Mouse (Mus musculus) mesoderm, embryonic 11.5 days (tissue): ENCODE data around the gene Tmem170.
"Not testable (repeated sequence)": the region's sequence is repeated elsewhere in the genome, so short reads cannot be mapped to it uniquely, and the experiment has no call there.

Experiments used
- DNase-seq: peaks from one replicate; pipeline ENCODE4 v3.0.0-alpha.2; 2012; ENCODE audit warnings: low read depth, low spot score

The Tmem170 gene

DNA sequence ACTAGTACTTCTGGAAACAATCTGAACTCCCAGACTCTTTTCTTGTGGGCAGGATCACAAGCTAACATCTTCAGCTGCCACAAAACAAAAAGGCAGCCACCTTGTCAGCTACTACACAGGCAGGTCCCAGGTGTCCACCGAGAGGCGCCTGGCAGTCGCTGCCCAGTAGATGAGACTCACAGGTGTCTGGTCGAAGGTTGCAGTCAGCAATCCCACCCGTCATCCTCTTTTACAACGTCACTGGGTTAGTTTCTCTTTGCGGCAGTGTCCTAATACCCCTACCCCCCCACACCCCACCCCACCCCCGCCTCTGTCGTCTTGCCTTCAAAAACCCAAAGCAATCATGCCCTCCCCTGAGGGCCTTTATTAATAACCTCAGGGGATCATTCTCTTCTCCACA is 792 bp downstream of the Tmem170 start:
- no peak for DNase-seq

DNA sequence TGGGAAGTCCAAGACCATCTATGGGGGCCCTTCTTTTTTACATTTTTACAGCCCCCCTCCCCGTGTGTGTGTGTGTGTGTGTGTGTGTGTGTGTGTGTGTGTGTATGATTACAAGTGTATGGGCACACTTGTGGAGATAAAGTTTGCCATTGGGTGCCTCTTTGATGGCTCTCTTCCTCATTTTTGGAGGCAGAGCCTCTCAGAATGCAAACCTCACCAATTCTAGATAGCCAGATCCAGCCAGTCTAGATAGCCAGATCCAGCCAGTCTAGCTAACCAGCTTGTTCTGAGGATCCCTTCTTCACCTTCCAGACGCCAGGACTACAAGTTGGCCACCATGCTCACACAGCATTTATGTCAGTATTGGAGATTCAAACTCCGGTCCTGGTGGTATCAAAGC is 5.3 kb downstream of the Tmem170 start:
- DNase-seq = no peak

DNA sequence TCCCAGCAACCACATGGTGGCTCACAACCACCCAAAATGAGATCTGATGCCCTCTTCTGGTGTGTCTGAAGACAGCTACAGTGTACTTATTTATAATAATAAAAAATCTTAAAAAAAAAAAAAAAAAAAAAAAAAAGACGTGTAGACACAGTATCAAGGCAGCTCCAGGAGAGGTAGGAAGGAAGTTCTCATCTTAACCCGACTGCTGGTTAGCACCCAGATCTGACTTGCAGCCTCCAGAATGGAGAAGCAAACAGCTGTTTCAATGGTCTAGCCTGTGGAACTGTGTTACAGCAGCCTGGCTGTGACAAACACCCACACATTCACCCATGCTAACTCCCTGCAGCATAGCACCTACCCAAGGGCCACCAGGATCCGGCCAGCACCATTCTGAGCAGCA is 6.2 kb downstream of the Tmem170 start:
- no peak for DNase-seq

DNA sequence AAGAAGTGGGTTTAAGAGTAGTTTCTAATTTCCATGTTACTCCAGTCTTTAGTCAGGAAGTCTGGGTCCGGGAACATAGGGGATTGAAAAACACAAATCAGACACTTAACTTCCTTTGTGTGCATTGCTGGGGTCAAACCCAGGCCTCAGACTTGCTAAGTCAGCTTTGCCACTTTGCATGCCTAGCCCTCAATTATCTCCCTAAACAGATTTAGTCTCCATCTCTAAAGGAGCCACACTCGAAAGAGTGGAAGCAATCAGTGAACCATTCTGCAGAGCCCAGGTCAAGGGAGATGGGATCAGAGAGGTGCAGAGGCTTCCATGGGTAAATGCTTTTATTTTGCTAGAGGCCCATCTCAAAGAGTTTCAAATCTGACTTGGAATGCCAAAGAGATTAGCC is 7.9 kb downstream of the Tmem170 start:
- no peak for DNase-seq

DNA sequence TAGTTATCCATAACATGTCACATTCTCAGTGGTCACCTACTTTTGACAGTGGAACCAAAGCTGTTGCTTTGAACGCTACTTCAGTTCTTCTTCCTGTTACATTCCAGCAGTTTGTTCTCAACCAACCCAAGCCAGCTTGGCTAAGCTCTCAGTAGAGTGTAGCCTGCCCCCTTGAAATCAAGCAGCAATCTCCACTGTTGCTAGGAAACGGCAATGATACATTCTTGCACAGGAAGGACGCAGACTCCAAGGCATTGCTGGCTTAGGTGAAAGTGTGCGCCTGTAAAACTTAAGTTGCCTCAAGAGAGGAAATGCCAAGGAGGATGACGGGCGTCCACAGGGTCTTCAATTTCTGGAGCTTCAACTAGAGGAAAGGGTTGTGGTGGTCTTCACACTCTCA is 10.7 kb downstream of the Tmem170 start:
- no peak for DNase-seq

DNA sequence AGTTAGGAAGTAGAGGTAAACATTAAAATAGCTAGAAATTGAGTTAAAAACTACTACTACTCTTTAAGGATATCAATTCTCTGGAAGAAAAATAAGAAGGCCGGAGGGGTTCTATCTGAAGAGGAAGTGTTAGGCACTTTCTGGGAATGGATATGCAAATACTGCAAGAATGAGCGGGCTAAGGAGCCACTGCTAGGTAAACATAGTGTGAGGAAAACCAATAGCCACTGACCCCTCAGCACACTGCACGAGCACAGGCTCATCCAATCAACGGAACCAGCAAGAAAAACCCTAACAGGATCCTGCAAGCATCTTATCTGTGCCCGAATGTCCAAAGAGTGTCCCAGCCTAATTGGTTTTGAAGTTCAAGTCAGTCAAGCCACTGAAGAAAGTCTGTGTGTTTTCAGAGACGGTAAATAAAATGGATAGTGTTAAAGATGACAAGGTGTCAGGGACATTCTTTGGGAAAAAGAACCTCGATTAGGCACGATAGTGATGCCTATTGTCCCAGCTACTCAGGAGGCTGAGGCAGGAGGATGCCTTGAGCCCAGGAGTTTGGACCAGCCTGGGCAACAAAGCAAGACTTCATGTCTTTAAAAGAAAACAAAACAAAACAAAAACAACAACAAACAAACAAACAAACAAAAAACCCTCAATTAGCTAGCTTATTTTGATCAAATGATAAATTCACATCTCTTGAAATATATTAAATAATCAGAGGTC is 11.3 kb downstream of the Tmem170 start:
- DNase-seq = no peak

DNA sequence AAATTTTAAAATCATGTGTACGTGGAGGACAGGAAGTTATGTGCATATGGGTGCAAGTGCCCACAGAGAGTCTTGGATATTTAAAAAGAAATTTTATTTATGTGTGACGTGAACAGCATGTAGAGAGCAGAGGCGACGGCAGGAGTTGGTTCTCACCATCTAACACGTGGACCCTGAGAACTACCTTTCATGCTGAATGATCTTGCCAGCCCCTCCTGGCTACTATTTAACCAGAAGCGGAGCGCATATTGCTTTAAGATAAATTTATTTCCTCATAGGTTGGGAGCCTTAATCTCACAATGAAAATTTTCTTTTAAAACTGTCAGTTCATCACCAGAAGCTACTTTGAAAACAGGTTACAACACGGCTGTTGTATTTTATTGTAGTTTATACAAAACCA is 11.9 kb downstream of the Tmem170 start:
- DNase-seq = no peak

DNA sequence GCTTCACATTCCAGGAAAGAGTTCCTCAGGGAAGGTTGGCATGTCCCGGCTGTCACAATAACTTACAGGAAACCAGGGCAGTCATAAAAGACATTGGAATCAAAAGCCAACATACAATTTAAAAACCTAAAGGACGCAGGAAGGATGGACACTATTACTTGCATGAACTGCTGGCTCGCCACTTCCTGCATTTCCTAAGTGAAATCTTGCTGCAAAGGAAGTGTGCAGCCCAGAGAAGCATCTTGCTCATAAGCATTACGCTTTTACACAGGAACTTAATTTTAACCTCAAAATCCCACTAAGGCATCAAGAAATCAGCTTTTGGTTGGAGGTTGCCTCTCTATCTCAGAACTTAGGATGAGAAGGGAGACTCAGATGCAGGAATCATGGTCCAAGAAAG is 13.3 kb downstream of the Tmem170 start:
- no peak for DNase-seq

DNA sequence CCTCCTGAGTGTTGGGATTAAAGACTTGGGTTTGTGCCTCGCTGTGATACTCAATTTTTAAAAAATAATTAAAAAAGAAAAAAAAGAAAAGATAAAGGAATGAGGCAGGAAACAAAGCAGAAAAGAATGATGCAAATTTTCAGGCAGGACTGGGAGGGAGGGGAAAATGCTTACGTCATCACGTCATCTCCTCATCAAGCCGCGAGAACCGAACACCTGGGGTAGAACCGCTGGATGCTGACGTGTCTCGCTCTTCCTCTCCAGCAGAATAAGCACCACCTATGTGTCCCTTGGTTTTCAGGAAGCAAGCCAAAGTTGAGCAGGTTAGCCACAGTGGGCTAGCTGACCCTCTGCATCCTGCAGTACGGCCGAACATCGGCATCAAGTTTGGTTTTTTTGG is 20.6 kb downstream of the Tmem170 start:
- DNase-seq = no peak

DNA sequence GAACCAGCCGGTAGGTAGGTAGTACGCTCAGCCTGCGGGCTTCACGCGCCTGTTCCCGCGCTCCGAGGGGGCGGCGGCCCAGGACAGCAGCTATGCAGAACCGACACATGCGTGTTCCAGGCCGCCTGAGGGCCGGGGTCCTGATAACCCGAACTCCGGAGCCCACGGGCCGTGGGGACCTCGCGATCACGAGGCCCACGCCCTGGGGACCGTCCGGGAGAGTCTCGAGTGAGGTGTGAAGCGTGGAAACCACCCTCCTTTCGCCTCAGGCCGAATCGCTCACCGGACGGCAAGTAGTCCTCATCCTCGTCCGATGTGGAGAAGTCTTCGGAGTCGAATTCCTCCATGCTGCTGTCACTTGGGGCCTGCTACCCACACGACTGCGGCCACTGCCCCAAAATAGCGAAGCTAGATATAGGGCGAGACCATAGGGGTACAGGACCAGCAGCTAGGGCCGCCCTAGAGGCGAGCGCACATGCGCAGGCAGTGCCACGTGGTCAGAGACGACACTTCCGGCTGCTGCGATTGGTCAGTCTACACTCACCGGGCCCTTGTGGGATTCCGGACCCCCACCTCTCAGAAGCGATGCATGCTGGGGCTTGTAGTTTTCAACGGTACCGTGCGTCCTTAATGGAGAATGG is 22.6 kb downstream of the Tmem170 start, which contains the start of gene Cfdp1:
Gene Cfdp1 (minus strand): TSS at position 431 of the 641 bp plus-strand sequence.
- DNase-seq = peak; percentile 97

DNA sequence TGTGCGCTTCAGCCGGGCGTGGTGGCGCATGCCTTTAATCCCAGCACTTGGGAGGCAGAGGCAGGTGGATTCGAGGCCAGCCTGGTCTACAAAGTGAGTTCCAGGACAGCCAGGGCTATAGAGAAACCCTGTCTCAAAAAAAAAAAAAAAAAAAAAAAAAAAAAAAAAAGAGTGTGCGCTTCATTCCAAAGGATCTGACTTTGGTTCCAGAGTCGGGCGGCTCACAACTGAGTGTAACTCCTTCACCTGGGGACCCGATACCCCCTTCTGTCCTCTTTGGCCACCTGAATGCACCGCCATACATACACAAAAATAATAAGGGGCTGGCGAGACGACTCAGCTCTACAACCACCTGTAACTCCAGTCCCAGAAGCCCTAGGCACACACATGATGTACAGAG is 23.3 kb downstream of the Tmem170 start:
- not testable (repeated sequence) for DNase-seq

DNA sequence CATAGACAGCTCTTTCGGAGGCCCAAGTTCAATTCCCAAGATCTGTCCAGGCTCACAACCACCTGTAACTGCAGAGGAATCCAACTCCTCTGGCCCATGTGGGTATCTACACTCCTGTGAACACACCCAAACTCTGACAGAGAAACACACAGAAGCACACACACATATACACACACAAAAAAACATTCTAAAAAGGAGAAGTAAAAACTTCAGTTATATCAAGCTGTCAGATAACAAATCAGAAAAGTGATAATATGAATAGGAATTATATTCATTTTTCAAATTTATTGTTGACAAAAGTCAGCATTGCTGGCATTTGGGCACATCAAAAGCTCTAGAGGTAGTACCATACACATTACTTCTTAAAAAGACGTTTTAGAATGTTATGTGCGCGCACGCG is 29.8 kb downstream of the Tmem170 start:
- DNase-seq = no peak

DNA sequence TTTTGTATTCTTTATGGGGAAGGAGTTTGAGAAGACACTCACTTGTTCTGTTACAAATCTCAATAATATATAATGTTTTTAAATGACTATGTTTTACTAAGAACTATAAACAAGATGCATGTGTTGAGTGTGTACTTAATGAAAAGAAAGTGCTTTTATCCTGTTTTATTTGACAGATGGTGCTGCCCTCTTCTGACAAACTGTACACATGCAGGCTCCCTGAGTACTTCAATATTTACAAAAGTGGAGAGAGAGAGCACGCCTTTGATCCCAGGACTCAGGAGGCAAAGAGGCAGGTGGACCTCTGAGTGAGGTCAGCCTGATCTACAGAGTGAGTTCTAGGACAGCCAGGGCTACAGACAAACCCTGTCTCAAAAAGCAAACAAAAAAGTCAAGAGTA is 41.0 kb downstream of the Tmem170 start:
- no peak for DNase-seq

DNA sequence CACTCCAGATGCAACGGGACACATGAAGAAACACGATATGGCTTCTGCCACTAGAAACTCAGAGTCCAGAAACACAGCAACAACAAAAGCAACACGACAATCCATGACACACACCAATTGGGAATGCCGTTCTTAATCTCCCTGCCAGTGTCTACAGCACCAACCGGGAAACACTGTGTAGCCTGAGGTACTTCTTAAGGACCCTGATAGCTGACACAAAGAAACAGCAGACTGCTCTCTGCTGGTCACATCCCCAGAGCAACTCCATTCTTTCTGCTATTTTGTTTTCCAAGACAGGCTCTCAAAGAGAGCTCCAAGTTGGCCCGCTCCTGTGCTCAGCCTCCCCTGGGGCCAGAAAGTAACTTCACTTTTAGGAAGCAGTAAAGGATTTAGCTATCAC is 42.5 kb downstream of the Tmem170 start:
- DNase-seq = no peak

DNA sequence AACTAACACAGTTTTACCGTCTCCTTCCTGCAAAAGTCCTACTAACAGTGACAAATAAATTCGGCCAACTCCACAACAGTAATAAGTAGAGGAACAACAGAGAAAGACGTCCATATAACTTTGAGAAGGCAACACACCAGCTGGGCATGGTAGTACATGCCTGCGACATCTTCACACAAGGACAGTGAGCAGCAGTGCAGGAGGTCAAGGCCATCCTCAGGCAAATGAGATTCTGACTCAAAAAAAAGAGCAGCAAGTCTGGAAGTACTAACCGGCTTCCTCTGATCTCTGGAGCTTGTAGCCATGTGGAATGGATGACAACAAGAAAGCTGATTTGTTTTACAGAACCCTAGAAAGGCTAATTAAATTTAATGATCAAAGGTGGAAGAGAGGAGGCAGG is 43.6 kb downstream of the Tmem170 start:
- no peak for DNase-seq

DNA sequence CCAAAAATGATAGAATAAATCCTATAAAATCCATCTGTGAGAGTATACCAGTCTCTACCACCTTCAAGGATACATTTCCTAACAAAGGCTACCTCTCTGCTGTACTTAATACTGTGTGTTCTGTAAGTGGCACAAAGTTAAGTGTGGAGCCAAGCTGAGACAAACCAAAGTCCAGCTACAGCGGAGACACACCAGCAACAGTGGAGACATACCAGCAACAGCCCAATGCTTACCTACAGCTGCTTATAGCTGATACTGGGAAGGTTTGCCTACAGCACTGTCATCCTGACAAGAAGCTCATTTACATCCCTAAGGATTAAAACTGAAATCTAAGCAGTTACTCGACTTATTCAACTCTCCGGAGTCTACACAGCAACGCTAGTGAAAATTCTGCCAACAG is 44.6 kb downstream of the Tmem170 start:
- DNase-seq = no peak

DNA sequence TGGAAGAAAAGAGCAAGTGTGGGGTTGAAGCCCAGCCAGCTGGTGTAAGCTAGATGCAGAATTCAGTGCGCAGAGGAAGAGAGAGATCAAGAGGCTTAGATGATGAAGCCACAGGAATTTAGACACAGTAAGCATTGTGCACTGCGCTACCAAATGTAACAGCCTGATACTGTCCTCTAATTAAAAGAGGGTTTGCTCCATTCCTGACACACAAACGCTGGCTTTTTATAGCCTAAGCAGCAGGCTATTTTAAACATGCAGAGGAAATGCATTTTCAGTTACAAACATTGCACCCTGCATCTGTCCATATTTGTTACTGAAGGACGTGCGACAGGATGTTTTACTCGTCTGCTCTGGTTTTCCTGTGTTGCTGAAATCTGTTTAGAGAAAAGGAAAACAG is 48.0 kb downstream of the Tmem170 start:
- DNase-seq = no peak

DNA sequence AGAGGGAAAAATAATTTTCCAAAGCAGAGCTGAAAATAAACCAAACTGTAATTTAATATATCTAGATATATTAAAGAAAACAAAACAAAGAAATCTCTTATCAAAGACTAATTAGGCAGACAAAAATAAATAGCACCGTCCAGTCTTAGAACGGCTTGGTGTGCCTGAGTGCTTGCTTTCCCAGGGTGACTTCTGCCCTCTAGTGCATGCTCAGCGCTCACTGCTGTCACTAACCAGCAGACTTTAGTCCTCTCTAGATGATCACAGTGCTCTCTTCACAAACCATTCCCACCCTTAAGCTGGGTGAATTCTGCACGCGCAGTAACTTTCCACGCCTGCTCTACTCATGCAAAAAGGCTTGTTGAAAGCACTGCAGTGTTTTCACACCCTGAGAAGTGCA is 51.3 kb downstream of the Tmem170 start:
- no peak for DNase-seq

DNA sequence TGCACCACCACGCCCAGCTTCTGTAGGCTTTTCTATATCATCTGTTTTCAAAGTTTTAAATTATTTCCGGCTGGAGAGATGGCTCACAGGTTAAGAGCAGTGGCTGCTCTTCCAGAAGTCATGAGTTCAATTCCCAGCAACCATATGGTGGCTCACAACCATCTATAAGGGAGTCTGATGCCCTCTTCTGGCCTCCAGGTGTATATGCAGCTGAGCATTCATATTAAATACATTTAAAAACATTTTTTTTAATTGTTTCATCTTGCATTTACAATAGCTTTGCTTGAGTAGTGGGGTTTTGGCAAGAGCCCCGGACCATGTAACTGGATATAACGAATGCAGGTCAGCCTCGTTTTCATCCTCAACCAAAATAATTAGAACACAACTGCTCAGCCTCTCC is 52.2 kb downstream of the Tmem170 start:
- DNase-seq = no peak

DNA sequence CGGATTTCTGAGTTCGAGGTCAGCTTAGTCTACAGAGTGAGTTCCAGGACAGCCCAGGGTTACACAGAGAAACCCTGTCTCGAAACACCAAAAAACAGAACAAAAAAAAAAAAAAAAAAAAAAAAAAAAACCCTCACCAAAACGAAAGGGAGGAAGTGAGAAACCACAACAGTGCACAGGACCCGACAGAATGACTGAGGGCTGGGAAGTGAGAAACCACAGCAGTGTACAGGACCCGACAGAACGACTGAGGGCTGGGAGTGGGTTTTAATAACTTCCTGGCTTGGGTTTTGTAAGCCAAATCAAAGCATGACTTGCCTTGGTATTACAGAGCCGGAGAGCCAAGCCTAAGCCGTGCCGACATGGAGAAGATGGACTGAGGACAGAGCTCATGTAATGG is 55.4 kb downstream of the Tmem170 start:
- no peak for DNase-seq

DNA sequence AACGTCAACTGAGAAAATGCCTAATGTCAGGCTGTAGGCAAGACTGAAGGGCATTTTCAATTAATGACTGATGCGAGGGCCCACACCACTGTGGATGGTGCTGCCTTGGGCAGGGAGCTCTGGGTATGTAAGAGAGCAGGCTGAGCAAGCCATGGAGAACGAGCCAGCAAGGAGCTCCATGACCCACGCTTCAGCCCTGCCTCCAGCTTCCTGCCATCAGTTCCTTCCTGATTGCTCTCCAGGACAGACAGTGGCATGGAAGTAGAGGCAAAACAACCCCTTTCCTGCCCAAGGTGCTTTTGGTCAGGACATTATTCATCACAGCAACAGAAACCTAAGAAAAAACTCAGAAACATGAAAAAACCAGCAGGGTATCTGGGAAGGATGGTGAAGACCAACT is 55.9 kb downstream of the Tmem170 start:
- DNase-seq = no peak

DNA sequence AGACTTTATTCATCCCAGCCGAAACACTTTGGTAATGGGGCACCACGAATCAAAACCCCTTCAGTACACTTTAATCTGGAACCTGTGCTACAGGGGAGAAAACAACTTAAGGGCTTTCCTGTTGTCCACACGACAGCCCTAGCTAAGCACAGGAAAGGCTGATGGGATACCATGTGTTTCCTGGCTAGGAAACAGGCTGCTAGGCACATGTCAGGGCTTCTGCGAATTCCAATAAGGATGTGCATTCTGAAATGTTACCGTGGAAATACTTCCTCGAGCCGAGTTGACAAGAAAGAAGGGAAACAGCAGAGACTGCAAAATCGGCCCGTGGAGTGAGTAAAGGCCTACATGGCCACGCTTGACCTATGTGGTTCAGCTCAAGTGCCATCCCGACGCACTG is 56.5 kb downstream of the Tmem170 start:
- DNase-seq = no peak

DNA sequence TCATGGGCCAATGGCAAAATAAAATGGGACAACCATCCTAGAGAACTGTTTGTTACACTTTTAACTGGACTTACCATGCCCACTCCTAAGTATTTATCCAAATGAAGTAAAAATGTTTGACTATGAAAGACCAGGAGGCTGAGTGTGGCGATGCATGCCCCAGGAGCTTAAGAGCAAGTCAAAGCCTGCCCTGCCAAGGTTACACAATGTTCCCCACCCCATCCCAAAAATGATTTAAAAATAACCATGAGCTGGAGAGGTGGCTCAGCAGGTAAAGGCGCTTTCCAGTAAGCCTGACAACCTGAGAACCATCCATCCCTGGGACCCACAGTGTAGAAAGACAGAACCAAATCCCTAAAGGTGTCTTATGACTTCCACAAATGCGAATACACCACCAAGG is 58.0 kb downstream of the Tmem170 start:
- DNase-seq = no peak

DNA sequence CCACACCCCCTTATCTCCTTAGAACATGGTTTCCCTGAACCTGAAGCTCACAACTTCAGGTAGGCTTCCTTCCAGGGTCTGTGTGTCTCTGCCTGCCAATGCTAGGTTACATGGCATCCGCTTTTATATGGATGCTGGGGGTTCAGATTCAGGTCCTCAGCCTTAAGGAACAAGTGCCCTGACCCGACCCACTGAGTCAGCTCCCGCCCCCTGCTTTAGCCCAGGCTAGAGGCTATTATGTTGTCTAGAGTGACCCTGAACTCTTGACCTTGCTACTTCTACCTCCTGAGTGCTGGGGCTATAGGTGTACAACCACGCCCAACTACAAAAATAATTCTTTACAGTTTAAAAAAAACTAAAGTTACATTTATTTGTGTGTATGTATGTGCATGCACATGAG is 61.5 kb downstream of the Tmem170 start:
- no peak for DNase-seq
